Mouse (Mus musculus) hematopoietic stem cell, adult 5-6 weeks (primary cell): Measurements from ENCODE around the gene 1700092M07Rik. TPM values are rescaled to one million over a fixed set of nuclear protein-coding genes. Genes with fewer than 3 reads are reported as not detected.
"Not testable (repeated sequence)": the region's sequence is repeated elsewhere in the genome, so short reads cannot be mapped to it uniquely, and the experiment has no call there.

Source experiments
- ATAC-seq, 2 experiments: fragments of 125-278 bp in 1 of 2; replicated peaks in 1 of 2; 2 replicates each; pipeline ENCODE4 v1.8.0; 2016 to 2017; ENCODE audit warnings: inconsistent platforms in 2 of 2, mild to moderate bottlenecking in 2 of 2, moderate number of reproducible peaks in 2 of 2, low read depth in 1 of 2, moderate TSS enrichment in 1 of 2; ENCODE audit not compliant: low FRiP score in 2 of 2, poor library complexity in 2 of 2, severe bottlenecking in 2 of 2, insufficient read depth in 1 of 2, low TSS enrichment in 1 of 2
- total RNA-seq: library from RNA; stranded (forward); fragments of 172-1452, 232-1000 nt; gene quantifications from 2 replicates; pipeline ENCODE4 v1.2.3, GENCODE M21; 2017

Gene 1700092M07Rik
- total RNA-seq, 1 experiment from 2014 or later: not detected

DNA sequence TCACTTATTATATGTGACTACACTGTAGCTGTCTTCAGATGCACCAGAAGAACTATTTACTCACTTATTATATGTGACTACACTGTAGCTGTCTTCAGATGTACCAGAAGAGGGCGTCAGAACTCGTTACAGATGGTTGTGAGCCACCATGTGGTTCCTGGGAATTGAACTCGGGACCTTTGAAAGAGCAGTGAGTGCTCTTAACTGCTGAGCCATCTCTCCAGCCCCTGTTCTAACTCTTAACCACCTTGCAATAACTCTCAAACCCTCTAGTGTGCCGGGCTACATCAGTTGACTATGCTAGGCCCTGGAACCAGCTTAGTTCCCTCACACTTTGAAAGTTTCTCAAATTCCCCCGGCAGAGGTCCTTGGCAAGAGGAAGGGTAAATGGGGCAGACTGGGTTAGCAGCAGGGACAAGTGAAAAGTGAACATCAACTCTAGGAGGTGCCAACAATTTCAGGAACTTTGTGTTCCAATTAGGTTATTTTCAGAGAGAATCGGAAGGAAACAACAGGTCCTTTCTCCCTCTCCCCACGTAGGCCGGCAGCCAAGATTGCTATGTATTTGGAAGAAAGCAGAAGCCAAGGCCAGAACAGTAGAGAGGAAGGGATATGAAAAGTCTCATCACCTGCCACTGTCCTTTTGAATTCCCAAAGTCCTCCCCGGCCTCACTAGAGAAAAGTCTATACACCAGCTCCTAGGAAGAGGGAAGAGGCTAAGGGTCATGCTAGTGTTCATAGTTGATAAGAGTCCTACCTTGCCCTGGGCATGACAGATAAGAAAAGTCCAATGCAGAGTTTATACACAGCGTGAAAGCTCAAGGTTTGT is 25.7 kb upstream of the 1700092M07Rik start:
- no peak for ATAC-seq

DNA sequence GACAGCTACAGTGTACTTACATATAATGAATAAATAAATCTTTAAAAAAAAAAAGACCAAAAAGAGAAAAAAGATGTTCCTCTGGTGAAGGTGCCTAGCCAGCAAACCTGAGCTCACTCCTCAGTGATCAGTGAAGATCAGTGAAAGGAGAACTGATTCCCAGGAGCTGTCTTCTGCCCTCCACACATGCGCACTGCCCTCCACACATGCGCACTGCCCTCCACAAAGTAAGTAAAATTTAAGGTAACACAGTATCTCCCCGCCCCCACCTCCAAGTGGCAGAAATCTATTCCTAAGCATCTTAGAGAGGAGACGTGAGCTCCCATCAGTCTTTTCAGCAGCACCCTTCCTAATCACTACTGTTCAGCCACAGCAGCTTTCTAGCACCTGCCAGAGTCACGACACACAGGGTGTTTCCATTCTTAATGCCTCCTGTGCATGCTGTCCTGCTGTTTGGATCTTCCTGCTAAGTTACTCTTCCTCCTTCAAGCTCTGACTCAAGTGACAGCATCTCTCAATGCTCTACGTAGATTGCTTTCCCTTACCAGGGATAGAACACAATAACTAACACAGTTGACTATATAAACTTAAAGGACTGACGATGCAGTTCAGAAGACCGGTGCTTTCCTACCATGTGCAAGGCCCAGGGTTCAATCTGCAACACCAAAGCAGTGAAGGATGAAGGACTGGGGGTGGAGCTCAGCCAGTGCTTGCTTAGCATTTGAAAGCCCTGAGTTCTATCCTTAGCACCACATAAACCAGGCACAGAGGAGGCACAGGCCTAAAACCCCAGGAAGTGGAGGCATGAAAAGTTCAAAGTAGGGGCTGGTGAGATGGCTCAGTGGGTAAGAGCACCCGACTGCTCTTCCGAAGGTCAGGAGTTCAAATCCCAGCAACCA is 24.4 kb upstream of the 1700092M07Rik start:
- ATAC-seq: no peak

DNA sequence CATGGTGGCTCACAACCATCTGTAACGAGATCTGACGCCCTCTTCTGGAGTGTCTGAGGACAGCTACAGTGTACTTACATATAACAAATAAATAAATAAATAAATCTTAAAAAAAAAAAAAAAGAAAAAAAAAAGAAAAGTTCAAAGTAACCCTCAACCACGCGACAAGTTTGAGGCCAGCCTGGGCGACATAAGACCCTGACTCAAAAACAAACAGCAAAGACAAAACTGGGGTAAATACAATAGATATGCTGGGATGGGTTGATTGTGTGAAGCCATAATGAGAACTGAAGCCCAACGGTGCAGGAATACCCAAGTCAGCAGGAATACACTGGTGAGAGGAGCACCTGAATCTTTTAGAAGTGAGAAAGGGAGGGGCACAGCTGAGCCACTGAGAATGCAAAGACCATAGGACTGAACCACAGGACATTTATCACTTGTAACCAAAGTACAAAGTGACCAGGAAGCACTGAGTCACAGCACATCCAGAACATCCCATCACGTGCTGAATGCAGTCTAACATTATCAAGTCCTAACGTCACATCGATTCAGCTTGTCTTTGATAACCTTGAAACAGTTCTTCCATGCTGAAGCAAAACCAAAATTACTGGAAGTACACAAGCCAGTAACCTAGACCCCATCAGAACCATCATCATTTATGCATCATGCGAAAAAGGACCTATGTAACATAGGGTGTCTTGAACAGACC is 23.6 kb upstream of the 1700092M07Rik start:
- no peak for ATAC-seq

DNA sequence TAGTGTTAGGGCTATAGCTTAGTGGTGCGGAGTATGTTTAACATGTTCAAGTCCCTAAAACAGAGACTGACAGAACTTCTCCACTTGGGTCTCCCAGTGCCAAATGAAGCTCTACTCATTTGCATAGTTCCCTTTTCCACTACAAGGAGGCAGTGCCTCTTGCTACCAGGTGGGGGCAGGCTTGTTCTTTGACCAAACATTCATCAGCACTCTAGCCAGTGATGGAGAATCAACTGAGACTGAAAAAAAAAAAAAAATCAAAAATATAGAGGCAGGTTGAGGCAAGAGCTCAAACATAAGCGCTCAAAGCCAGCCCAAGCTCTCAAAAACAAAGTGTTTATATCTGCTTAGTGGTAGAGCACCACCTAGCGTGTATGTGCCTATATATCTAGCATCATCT is 22.2 kb upstream of the 1700092M07Rik start:
- peak; percentile 40 to 47; a peak in 1 of 4 replicates for ATAC-seq

- ATAC-seq: not testable (repeated sequence)
Observed at GRCm38 (mm10) chr19:8719037-8719436, 21.5 kb upstream of the 1700092M07Rik start.

GRCm38 (mm10) chr19:8721378-8721777 is 19.1 kb upstream of the 1700092M07Rik start:
- ATAC-seq: no peak

DNA sequence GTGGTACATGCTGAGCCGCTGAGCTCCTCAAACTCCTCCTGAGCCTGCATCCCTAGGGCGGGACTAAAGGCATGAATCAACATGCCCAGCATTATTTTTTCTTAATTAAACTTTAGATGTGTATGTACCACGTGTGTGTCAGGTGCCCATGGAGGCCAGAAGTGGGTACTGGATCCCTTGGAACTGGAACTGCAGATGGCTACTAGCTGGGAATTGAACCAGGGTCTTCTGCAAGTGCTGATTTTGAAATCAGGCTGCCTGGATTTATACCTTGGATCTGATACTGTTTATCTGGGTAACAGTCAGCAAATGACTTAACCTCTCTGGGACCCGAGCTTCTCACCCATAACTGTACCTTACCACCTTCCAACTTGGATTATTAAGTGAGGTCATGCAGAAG is 18.5 kb upstream of the 1700092M07Rik start:
- ATAC-seq: no peak

DNA sequence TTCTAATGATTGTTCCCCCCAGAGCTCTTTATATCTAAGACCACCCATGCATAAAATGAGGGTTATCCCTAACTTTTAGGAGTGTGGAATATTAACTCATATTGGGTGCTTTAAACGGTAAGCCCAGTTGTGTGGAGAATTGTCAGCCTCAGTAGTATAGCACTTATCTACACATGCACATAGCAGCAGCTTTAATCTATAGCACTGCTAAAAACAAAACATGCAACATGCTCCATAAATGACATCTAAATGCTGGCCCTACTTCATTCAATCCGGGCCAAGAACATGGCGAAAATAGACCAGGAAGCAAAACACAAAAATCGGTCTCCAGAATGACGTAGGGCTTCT is 18.0 kb upstream of the 1700092M07Rik start:
- no peak for ATAC-seq

GRCm38 (mm10) chr19:8722907-8723573 is 17.5 kb upstream of the 1700092M07Rik start, which contains the start of gene Slc3a2:
Slc3a2 (minus strand) TSS chr19:8723369.
- ATAC-seq: peak; percentile 89 to 91

- no peak for ATAC-seq
Observed at GRCm38 (mm10) chr19:8723574-8724346, 16.8 kb upstream of the 1700092M07Rik start.

DNA sequence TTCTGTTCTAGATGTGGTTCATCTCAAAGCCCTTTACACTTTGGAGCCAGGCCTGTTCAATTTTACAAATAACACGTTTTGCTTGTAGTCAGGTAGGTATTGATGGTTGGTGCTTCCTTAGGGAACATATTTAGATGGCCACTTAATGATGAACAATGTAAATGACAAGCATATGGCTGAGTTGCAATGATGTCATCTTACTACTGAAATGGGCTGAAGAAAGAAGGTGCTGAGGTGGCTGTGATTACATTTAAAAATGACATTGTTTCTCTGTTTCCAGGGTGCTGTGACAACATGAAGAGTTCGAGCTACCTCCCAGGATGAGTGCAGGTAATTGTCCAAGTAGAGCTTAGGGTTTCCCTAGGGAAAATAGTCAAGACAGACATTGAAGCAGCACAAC is 16.1 kb upstream of the 1700092M07Rik start:
- no peak for ATAC-seq

DNA sequence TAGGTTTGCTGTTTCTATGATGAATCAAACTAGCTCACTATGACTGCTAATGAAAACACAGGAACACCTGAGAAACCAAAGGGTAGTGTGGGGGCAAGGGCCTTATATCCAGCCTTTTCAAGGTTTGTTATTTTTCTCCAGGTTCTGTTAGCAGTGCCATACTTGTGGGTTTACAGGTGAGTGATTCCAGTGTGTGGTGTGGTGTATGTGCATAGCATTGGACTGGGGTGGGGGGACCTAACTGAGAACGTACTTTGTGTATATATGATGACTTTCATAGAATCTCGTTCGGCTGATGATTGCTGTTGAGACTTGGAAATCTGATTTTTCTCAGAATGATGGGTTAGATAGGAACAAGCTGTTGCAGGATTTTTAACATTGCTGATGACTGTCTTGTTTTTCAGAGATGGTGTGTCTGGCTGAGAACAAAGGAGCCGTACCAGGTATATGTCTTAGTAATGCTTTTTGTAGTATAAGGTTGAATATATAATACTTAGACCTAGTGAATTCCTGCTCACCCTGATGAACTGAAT is 15.4 kb upstream of the 1700092M07Rik start:
- no peak for ATAC-seq

GRCm38 (mm10) chr19:8726609-8727390 is 13.7 kb upstream of the 1700092M07Rik start:
- no peak for ATAC-seq

DNA sequence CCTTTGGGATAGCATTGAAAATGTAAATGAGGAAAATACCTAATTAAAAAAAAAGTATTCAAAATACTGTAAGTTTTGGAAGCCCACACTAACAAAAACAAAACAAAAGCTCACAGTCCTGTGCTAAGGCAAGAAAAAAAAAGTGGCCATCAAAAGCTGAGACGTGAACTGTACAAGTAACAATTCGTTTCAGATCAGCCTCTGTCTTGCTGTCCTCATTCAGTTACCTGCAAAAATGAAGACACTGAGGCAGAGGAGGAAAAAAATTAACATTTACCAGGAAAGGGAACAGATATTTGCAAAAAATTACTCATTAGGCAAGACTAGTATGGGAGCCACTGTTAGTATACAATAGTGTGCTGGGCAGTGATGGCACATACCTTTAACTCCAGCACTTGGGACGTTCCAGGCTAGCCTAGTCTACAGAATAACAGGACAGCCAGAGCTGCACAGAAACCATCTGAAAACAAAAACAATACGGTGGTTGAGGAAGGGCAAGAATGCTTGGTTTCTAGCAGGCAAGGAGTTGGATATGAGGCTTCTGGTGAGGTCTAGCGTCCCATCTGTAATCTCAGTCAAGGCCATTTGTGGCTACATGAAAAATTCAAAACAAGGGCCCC is 12.9 kb upstream of the 1700092M07Rik start:
- no peak for ATAC-seq

- not testable (repeated sequence) for ATAC-seq
Observed at GRCm38 (mm10) chr19:8728335-8729099, 12.0 kb upstream of the 1700092M07Rik start.
